Mouse (Mus musculus) spleen, adult 2 months (tissue): ENCODE results near the gene Flt3l.

Source experiments
- CTCF ChIP-seq: fragments of 200-500 bp; IDR thresholded peaks from 2 replicates; pipeline ENCODE4 v1.5.1; 2011; ENCODE audit warnings: mild to moderate bottlenecking, inconsistent platforms; ENCODE audit not compliant: insufficient read depth, insufficient read length, insufficient replicate concordance; ENCODE audit errors: extremely low read depth
- POLR2A ChIP-seq: fragments of 200-500 bp; IDR thresholded peaks from 2 replicates; pipeline ENCODE4 v1.6.1; 2011; ENCODE audit warnings: low read depth, low read length, inconsistent platforms

- TF ChIP-seq POLR2A (no peak), CTCF (no peak)
Measured at GRCm38 (mm10) chr7:45167761-45168445, 31.7 kb upstream of the Flt3l start.
